Mouse (Mus musculus) megakaryocyte, embryonic 14.5 days (primary cell): ENCODE measurements at regions not wholly inside any gene's neighbourhood (a gene's known extent, or its start where the extent isn't known, plus 50 kb on each side); places are given as distances from the start of the nearest gene placed in this dataset.

Experiments used
- FLI1 ChIP-seq: IDR thresholded peaks from 2 replicates; pipeline ENCODE4 v1.6.1; 2012; ENCODE audit warnings: low read length, inconsistent platforms, mixed read lengths
- GATA1 ChIP-seq: IDR thresholded peaks from 3 replicates; pipeline ENCODE4 v1.6.1; 2012; ENCODE audit warnings: mixed read lengths, low read length, inconsistent platforms, borderline replicate concordance

GRCm38 (mm10) chr1:194117631-194118360 lies 500.2 kb upstream of the Plxna2 start:
- TF ChIP-seq FLI1 (no peak), GATA1 (no peak)
